8 mouse cellular contexts compared by ENCODE assay signal in the genomic region with DNA sequence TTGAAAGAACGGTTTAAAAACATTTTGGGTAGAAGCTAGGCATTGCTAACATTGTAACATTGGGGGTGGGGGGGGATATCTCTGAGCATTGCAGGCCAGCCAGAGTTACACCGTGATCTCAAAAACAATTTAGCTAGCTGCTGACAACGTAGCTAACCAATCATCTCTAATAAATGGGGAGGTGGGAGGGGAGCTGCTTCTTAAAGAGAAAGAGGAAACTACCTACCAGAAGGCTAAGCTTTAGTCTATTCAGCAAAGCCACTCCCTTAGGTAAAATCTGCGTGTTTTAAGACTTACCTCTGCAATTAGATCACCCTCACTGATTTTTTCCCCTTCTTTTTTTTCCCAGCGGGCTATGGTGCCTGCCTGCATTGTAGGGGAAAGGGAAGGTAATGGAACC. TPM values are rescaled to one million over a fixed set of nuclear protein-coding genes. Genes with fewer than 3 reads are reported as not detected.
A peak's percentile ranks its signal among the peaks of the same experiment; 100 is the strongest.
DNase-seq lines count a peak whose midpoint lies in the region; ATAC-seq and TF ChIP-seq lines count a peak whose summit lies in the region.

No protein-coding gene starts in this region.

- H3K4me3 ChIP-seq in kidney, embryonic 14.5 days (ENCODE audit: low read length), result peak overlapping the region; percentile 95
- H3K4me3 ChIP-seq in hindbrain, embryonic 15.5 days, result peak overlapping the region; percentile 92
- peak overlapping the region; percentile 94 for H3K4me3 ChIP-seq in midbrain, postnatal 0 days (ENCODE audit: low read depth, low read length)

- peak overlapping the region; percentile 88; the same call in 1 of the 2 replicates for H3K9ac ChIP-seq in kidney, embryonic 14.5 days (ENCODE audit: low read depth, low read length)
- peak overlapping the region; percentile 89 for H3K9ac ChIP-seq in hindbrain, embryonic 15.5 days
- H3K9ac ChIP-seq in midbrain, postnatal 0 days (replicated peaks; ENCODE audit: low read length, poor library complexity, severe bottlenecking), result peak overlapping the region; percentile 95

- H3K27ac ChIP-seq in kidney, embryonic 14.5 days (ENCODE audit: low read depth, low read length), result no peak overlapping the region
- peak overlapping the region; percentile 88 for H3K27ac ChIP-seq in hindbrain, embryonic 15.5 days (replicated peaks)
- peak overlapping the region; percentile 84; the same call in 1 of the 2 replicates for H3K27ac ChIP-seq in midbrain, postnatal 0 days (ENCODE audit: low read depth, low read length)

- no peak for ATAC-seq in kidney, embryonic 14.5 days (ENCODE audit: low FRiP score, low TSS enrichment)
- no peak for ATAC-seq in hindbrain, embryonic 15.5 days (ENCODE audit: low FRiP score, low read depth)
- no peak for ATAC-seq in midbrain, postnatal 0 days (ENCODE audit: low FRiP score)

- H3K36me3 ChIP-seq in kidney, embryonic 14.5 days (ENCODE audit: control insufficient read depth, insufficient read depth, low read length), result peaks cover 25% of the 10 kb centered on the region; the same call in 1 of the 2 replicates
- H3K36me3 ChIP-seq in hindbrain, embryonic 15.5 days, result peaks cover 45% of the 10 kb centered on the region
- peaks cover 5% of the 10 kb centered on the region for H3K36me3 ChIP-seq in midbrain, postnatal 0 days (ENCODE audit: insufficient read depth, low read length)

- H3K27me3 ChIP-seq in kidney, embryonic 14.5 days (ENCODE audit: control insufficient read depth, insufficient read depth, low read length), result no peaks in the 10 kb centered on the region
- H3K27me3 ChIP-seq in hindbrain, embryonic 15.5 days, result no peaks in the 10 kb centered on the region
- no peaks in the 10 kb centered on the region for H3K27me3 ChIP-seq in midbrain, postnatal 0 days (ENCODE audit: insufficient read depth, low read length)

- peak overlapping the region; percentile 76 for H3K4me2 ChIP-seq in kidney, embryonic 14.5 days (replicated peaks; ENCODE audit: low read depth, low read length)
- peak overlapping the region; percentile 88 for H3K4me2 ChIP-seq in hindbrain, embryonic 15.5 days
- H3K4me2 ChIP-seq in midbrain, postnatal 0 days (ENCODE audit: low read depth, low read length, poor library complexity, severe bottlenecking), result peak overlapping the region; percentile 58

- peaks cover 11% of the 10 kb centered on the region; the same call in 1 of the 2 replicates for H3K4me1 ChIP-seq in kidney, embryonic 14.5 days (ENCODE audit: control insufficient read depth, insufficient read depth, low read length)
- peaks cover 28% of the 10 kb centered on the region for H3K4me1 ChIP-seq in hindbrain, embryonic 15.5 days (replicated peaks)
- H3K4me1 ChIP-seq in midbrain, postnatal 0 days (ENCODE audit: insufficient read depth, low read length), result 0 out of 2 replicates have a peak, but pooled peaks cover 2% of the 10 kb centered on the region

- no peak for TF ChIP-seq CTCF in midbrain, postnatal 0 days (IDR thresholded peaks at IDR 0.05)

- H3K9me3 ChIP-seq in kidney, embryonic 14.5 days (ENCODE audit: control insufficient read depth, low read length), result no peaks in the 10 kb centered on the region
- H3K9me3 ChIP-seq in hindbrain, embryonic 15.5 days, result no peaks in the 10 kb centered on the region
- no peaks in the 10 kb centered on the region for H3K9me3 ChIP-seq in midbrain, postnatal 0 days (ENCODE audit: low read length)

- 23% methylated on average over 5 of the region's 5 CpGs for WGBS in kidney, embryonic 14.5 days
- WGBS in hindbrain, embryonic 15.5 days, result 22% methylated on average over 5 of the region's 5 CpGs
- WGBS in midbrain, postnatal 0 days, result 24% methylated on average over 5 of the region's 5 CpGs

- DNase-seq in kidney, postnatal 4 days, result no peak
- DNase-seq in adipocyte (ENCODE audit: low spot score), result peak; percentile 42
- DNase-seq in midbrain, postnatal 0 days (ENCODE audit: low spot score), result peak; percentile 32
- no peak for DNase-seq in right cerebral cortex, postnatal 25 days
- no peak for DNase-seq in adrenal gland, postnatal 10 days
- no peak for DNase-seq in urinary bladder, postnatal 4 days (ENCODE audit: low spot score in 2 of 2)

RNA-seq across cellular contexts. Expression of a gene that starts 1.2 kb away (rescaled TPM):
- 48.1 and 60.9 TPM in 2 replicates for polyA plus RNA-seq in kidney, embryonic 14.5 days (2014; fragmentation: Nextera tagmentation; extraction: Ambion mirVana)
- 51.7 and 52.4 TPM in 2 replicates for polyA plus RNA-seq in hindbrain, embryonic 15.5 days (2015; fragmentation: Nextera tagmentation; extraction: Ambion mirVana)
- 67.4 and 70.3 TPM in 2 replicates for total RNA-seq in midbrain, postnatal 0 days (2014; rRNA removed)
- 58.7 and 59.1 TPM in 2 replicates for polyA plus RNA-seq in midbrain, postnatal 0 days (2015; fragmentation: Nextera tagmentation; extraction: Ambion mirVana)
- 100 to 1,000 TPM; 310 to 317 TPM for total RNA-seq in adrenal gland, postnatal 10 days (2021)

RNA-seq across cellular contexts. Expression of a gene that starts 41.1 kb away (rescaled TPM):
- polyA plus RNA-seq in kidney, embryonic 14.5 days (2014; fragmentation: Nextera tagmentation; extraction: Ambion mirVana), result 28.4 and 28.5 TPM in 2 replicates
- 17.9 and 18.4 TPM in 2 replicates for polyA plus RNA-seq in hindbrain, embryonic 15.5 days (2015; fragmentation: Nextera tagmentation; extraction: Ambion mirVana)
- 10.9 and 19.3 TPM in 2 replicates for total RNA-seq in midbrain, postnatal 0 days (2014; rRNA removed)
- polyA plus RNA-seq in midbrain, postnatal 0 days (2015; fragmentation: Nextera tagmentation; extraction: Ambion mirVana), result 18.7 and 22.5 TPM in 2 replicates
- 10 to 100 TPM; 20.6 to 24.6 TPM for total RNA-seq in adrenal gland, postnatal 10 days (2021)

RNA-seq across cellular contexts. Expression of a gene that starts 41.3 kb away (rescaled TPM):
- polyA plus RNA-seq in kidney, embryonic 14.5 days (2014; fragmentation: Nextera tagmentation; extraction: Ambion mirVana), result 6.1 and 8.1 TPM in 2 replicates
- polyA plus RNA-seq in hindbrain, embryonic 15.5 days (2015; fragmentation: Nextera tagmentation; extraction: Ambion mirVana), result 5.1 and 6.5 TPM in 2 replicates
- total RNA-seq in midbrain, postnatal 0 days (2014; rRNA removed), result 1.3 and 15.0 TPM in 2 replicates
- 3.3 and 6.1 TPM in 2 replicates for polyA plus RNA-seq in midbrain, postnatal 0 days (2015; fragmentation: Nextera tagmentation; extraction: Ambion mirVana)
- 1 to 10 TPM; 1.1 to 1.8 TPM for total RNA-seq in adrenal gland, postnatal 10 days (2021)

RNA-seq across cellular contexts. Expression of a gene that starts 54.7 kb away (rescaled TPM):
- 301 and 415 TPM in 2 replicates for polyA plus RNA-seq in kidney, embryonic 14.5 days (2014; fragmentation: Nextera tagmentation; extraction: Ambion mirVana)
- 341 and 392 TPM in 2 replicates for polyA plus RNA-seq in hindbrain, embryonic 15.5 days (2015; fragmentation: Nextera tagmentation; extraction: Ambion mirVana)
- total RNA-seq in midbrain, postnatal 0 days (2014; rRNA removed), result 185 and 193 TPM in 2 replicates
- 404 and 419 TPM in 2 replicates for polyA plus RNA-seq in midbrain, postnatal 0 days (2015; fragmentation: Nextera tagmentation; extraction: Ambion mirVana)
- 100 to 1,000 TPM; 164 to 170 TPM for total RNA-seq in adrenal gland, postnatal 10 days (2021)

RNA-seq across cellular contexts. Expression of a gene that starts 54.8 kb away (rescaled TPM):
- 365 and 387 TPM in 2 replicates for polyA plus RNA-seq in kidney, embryonic 14.5 days (2014; fragmentation: Nextera tagmentation; extraction: Ambion mirVana)
- polyA plus RNA-seq in hindbrain, embryonic 15.5 days (2015; fragmentation: Nextera tagmentation; extraction: Ambion mirVana), result 263 and 265 TPM in 2 replicates
- total RNA-seq in midbrain, postnatal 0 days (2014; rRNA removed), result 189 and 214 TPM in 2 replicates
- 308 and 333 TPM in 2 replicates for polyA plus RNA-seq in midbrain, postnatal 0 days (2015; fragmentation: Nextera tagmentation; extraction: Ambion mirVana)
- total RNA-seq in adrenal gland, postnatal 10 days (2021), result 100 to 1,000 TPM; 628 to 725 TPM

Comparison
In these comparisons a context has a peak if more than half of its experiments do, and no peak if none do; other contexts are left out.
1. DNase-seq: peak in adipocyte (single experiment) and midbrain, postnatal 0 days (single experiment); none in kidney, postnatal 4 days (0 of 2), right cerebral cortex, postnatal 25 days (single experiment), adrenal gland, postnatal 10 days (single experiment) and urinary bladder, postnatal 4 days (0 of 2).
2. Peak in every context shown above with its lines, with median percentiles within 50 percentile points of each other: H3K4me2 ChIP-seq, H3K4me3 ChIP-seq and H3K9ac ChIP-seq.